Mouse (Mus musculus): ENCODE results near the gene Cbx7.

Gene Cbx7

GRCm38 (mm10) chr15:80003581-80003980 lies 32.7 kb upstream of the Cbx7 start:
- DNase-seq (ENCODE audit: extremely low read depth, low read depth, low spot score), result no peak

DNA sequence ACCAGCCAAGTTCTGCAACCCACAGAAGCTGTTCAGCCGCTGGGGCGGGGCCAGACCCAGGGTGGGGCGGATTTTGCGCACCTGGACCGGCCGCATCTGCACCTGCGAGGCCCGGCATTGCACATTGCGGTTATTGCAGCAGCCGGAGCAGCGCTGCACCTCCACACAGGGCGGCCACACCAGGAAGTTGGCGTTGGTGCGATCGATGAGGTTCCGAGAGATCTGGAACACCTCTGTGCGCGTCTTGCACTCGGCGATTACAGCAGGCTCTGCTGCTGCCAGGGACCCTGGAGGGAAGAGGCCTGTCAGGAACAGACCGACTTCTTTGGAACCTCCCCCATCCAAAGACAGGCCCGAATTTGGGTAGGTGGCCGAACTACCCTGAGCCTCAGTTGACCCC lies 30.7 kb upstream of the Cbx7 start:
- no peak for DNase-seq (ENCODE audit: extremely low read depth, low read depth, low spot score)

- DNase-seq (ENCODE audit: extremely low read depth, low read depth, low spot score), result no peak
Observed at GRCm38 (mm10) chr15:80000694-80001093, 29.8 kb upstream of the Cbx7 start.

- no peak for DNase-seq (ENCODE audit: extremely low read depth, low read depth, low spot score)
Observed at GRCm38 (mm10) chr15:79997988-79998387, 27.1 kb upstream of the Cbx7 start.

DNA sequence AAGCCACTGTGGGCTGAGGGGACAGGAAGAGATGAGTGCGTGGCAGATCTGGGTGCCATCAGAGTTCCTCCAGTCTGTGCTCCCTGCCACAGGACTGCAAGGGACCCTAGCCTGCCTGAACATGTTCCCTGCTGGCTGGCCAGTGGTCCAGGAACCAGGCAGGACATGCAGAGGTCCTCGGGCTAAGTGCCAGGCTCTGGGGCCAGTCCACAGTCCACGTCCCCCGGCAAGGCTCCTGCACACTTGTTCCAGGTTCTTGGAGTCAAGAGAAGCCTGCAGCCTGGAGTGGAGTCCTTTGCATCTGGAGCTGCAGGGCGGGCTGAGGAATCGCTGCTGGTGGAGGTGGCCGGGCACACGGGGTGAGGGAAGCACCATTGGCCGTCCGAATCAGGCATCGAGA lies 25.9 kb upstream of the Cbx7 start:
- no peak for DNase-seq (ENCODE audit: extremely low read depth, low read depth, low spot score)

DNA sequence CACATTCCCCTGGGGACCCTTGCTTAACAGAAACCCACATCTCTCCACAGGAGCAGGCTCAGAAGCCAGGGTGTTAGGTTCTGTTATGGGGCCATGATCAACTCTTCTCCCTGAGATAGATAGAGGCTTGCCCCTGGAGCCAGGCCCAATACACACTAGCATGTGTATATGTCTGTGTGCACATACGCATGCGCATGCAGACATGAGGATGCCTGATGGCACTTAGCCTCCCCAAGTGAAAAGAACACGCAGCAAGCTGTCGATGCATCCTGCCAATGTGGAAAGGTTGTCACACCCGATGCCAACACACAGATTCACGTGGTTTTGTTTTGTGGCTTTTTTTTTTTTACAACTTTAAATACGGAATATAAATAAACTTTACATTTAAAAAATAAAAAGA lies 24.6 kb upstream of the Cbx7 start:
- DNase-seq (ENCODE audit: extremely low read depth, low read depth, low spot score), result no peak

- no peak for DNase-seq (ENCODE audit: extremely low read depth, low read depth, low spot score)
Observed at GRCm38 (mm10) chr15:79994566-79994965, 23.6 kb upstream of the Cbx7 start.

GRCm38 (mm10) chr15:79986182-79986581 lies 15.3 kb upstream of the Cbx7 start:
- DNase-seq (ENCODE audit: extremely low read depth, low read depth, low spot score), result no peak

GRCm38 (mm10) chr15:79985471-79985870 lies 14.6 kb upstream of the Cbx7 start:
- DNase-seq (ENCODE audit: extremely low read depth, low read depth, low spot score), result no peak

DNA sequence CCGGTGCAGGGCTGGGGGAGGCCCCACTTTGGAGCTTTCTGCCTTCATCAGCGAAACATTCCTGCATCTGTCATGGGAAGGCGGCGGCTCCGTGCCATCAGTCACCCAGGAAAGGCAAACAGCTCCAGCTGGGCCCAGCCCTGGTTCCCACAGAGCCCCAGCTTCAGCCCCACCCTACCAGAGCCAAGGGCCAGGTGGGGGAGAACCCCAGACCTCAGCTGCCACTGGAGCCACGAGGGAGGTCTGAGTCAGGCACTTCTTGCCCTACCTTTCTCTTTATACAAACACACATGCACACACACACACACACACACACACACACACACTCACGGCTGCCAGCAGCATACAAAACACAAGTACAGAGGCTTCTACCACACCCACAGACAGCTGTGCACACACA lies 13.2 kb upstream of the Cbx7 start:
- DNase-seq (ENCODE audit: extremely low read depth, low read depth, low spot score), result no peak

- DNase-seq (ENCODE audit: extremely low read depth, low read depth, low spot score), result no peak
Observed at GRCm38 (mm10) chr15:79980716-79981115, 9.8 kb upstream of the Cbx7 start.

DNA sequence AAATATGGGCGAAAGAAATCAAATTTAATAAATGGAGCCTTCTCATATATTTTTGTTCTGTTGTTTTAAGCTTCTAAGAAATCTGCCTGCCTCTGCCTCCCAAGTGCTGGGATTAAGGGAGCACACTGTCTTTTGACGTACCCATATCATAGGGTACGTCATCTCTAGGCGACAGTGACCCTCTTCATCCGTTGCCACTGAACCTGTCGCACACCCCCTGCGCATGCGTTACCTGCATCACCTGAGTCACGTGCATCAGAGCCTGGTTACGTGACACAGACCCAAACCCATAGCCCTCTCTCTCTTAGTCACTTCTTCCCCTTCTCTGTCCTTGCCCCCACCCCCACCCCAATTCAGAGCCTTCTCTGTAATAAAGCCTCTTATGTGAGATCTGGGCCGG lies 1.3 kb upstream of the Cbx7 start:
- DNase-seq (ENCODE audit: extremely low read depth, low read depth, low spot score), result no peak

DNA sequence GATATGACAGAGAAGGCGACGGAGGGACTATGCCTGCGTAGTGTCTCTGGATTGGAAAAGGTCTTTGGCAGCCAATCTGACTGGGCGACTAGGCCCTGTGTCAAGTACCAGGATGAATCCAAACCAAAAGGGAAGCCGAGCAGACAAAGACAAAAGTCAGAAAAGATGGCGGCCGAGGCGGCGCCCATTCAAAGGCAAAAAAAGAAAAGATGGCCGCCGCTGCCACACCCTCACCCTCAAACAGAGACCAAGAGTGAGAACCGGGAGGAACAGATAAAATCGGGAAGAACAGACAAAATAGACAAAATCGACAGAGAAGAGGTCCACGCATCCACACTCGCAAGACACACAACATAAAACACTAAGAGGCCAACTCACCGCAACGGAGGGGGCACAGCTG lies 428 bp downstream of the Cbx7 start:
- DNase-seq (ENCODE audit: extremely low read depth, low read depth, low spot score), result no peak

DNA sequence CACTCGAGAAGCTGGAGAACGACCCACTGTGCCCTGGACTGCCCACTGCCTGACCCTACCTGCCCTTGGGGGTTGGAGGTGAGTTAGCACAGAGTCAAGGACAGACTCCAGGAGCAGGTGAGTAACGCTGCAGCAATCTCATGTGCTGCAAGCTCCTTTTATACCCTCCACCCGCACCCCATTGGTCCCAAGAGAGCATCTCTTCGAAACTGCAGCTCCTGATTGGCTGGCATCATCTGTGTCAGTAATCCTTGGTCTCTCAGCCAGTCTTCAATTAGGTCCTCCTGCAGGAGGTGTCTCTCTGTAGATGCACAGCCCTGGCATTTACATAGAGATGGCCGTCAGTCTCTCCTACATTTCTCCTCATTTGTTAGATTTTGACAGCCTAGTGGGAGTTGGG lies 3.6 kb downstream of the Cbx7 start:
- no peak for DNase-seq (ENCODE audit: extremely low read depth, low read depth, low spot score)

DNA sequence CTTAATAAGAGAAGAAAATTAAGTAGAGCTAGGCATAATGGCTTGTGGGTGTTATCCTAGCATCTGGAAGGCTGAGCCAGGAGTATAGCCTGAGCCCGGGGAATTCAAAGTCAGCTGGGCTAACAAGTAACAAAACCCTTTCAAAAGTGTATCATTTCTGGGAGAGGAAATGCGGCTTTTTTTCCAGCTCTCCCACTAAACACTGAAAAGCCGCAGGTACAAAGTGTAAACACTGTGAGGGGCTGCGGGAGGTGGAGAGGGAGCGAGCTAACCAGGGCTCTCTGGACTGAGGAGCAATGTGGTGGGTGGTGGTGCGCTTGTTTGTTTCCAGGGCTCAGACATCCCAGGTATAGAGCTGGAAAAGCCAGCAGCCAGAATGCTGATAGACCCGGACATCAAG lies 6.5 kb downstream of the Cbx7 start:
- no peak for DNase-seq (ENCODE audit: extremely low read depth, low read depth, low spot score)

- DNase-seq (ENCODE audit: extremely low read depth, low read depth, low spot score), result no peak
Observed at GRCm38 (mm10) chr15:79962661-79963060, 8.3 kb downstream of the Cbx7 start.

DNA sequence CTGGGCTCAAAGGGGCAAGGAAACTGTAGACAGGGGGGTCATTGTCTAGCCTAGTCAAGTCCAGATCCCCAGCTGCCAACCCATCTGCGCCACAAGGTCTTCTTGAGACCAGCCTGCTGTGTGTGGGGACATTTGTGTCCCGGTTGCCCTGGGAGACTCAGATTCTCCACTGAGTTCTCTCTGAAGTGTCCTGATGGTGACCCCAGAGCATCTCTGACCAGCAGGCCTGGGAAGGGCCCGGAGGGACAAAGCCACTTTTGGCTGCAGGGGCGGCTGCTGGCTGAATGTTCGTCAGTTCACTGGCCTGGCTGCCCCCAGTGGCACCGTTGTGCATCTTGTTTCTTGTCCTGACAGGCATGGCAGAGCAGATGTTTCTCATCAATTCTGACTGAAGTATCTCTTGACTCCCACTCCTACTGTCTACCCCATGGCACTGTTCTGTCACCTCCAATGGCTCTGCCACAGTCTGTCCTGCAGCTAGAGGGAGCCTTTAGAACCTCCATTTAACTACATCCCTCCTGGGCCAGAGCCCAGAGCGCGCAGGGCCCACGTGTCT lies 9.5 kb downstream of the Cbx7 start:
- DNase-seq (ENCODE audit: extremely low read depth, low read depth, low spot score), result no peak

DNA sequence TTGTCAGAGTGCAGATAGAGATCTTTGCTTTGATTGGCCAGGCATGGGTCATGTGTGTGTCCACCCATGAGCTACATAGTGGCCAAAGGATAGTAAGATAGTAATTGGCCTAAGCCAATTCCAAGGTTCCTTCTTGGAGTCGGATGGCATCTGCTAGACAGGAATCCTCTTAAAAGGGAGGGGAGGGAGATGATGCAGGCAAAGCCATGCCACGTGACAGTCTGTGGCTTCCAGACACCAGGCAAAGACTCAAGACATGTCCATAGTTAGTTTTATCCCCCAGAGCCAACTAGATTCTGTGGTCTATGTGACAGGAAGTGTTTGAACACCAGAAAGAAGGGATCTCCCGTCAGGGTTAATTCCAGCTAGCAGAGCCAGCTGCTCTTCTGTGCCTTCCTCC lies 12.5 kb downstream of the Cbx7 start:
- DNase-seq (ENCODE audit: extremely low read depth, low read depth, low spot score), result no peak

GRCm38 (mm10) chr15:79956559-79956958 lies 14.4 kb downstream of the Cbx7 start:
- DNase-seq (ENCODE audit: extremely low read depth, low read depth, low spot score), result no peak

GRCm38 (mm10) chr15:79953470-79953869 lies 17.4 kb downstream of the Cbx7 start:
- no peak for DNase-seq (ENCODE audit: extremely low read depth, low read depth, low spot score)

GRCm38 (mm10) chr15:79952504-79953231 lies 18.3 kb downstream of the Cbx7 start:
- DNase-seq (ENCODE audit: extremely low read depth, low read depth, low spot score), result no peak

DNA sequence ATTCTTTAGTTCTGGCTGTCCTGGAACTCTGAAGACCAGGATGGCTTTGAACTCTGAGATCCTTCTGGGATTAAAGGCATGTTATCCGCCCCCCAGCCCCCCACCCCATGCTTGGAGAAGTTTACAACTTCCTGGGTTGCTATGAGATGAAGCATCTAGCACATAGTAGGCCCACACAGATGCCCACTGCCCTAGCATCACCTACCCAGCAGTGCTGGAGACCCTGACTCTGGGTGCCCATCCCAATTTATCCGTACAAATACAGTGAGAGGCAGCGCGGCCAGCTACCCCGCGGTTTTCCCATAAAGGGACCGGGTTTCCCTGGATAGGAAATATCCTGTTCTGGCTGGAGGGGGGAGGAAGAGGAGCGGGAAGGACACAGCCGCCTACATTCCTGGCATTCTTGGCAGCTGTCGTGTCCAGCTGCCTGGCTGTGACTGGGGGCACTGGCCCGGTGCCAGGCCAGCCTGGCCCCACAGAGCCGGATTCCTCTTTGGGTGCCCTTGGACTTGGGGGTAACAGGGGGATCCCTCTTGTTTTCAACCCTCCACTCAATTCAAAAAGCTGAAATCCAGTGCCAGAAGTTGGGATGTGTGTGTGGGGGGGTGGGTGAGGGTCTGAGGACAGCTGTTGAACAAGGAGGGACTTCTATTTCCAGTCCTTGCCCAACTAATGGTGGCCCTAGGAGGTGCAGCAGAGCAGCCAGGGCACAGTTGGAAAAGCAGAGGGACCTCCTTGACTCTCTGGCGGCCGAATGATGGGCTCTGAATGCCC lies 19.0 kb downstream of the Cbx7 start:
- DNase-seq (ENCODE audit: extremely low read depth, low read depth, low spot score), result no peak
